Mouse (Mus musculus): Measurements from ENCODE around the gene Gm11214. TPM values are rescaled to one million over a fixed set of nuclear protein-coding genes. Genes with fewer than 3 reads are reported as not detected.
A peak's percentile ranks its signal among the peaks of the same experiment; 100 is the strongest.

Gm11214 gene
- total and polyA plus RNA-seq, 2 experiments from 2014 or later: not detected

DNA sequence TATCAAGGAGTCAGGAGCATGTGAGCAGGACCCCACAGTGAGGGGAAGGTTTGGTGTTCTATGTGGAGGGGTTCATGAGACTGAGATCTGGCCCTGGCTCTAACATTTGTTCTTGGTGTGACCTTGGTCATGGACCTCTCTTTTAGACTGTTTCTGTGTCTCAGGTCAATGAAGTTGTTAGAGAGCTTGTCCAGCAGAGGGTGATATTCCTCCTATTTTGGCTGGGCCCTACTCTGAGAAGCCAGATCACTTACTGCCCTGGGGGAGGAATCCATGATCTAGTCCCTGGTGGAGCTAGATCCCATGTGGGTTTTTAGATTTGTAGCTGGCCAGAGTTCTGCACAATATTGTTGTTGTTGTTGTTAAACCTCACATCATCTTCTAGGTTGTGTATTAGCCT, 23.0 kb upstream of the Gm11214 start:
- H3K4me1 ChIP-seq (ENCODE audit: control insufficient read depth, insufficient read depth): no peaks in the 10 kb centered on the region
- no peak overlapping the region for H3K4me2 ChIP-seq (ENCODE audit: low read depth, low read length)
- H3K36me3 ChIP-seq (replicated peaks; ENCODE audit: control insufficient read depth, insufficient read depth, low read length): no peaks in the 10 kb centered on the region
- TF ChIP-seq CTCF (IDR thresholded peaks at IDR 0.05; ENCODE audit: low read depth) (peak; percentile 66), EP300 (IDR thresholded peaks at IDR 0.05; ENCODE audit: low read depth) (no peak)
- no peak overlapping the region for H3K4me3 ChIP-seq (ENCODE audit: low read depth, low read length)
- no peaks in the 10 kb centered on the region for H3K27me3 ChIP-seq (ENCODE audit: control insufficient read depth, insufficient read depth, low read length)
- peak; percentile 36 for DNase-seq (ENCODE audit: low spot score)
- ATAC-seq (ENCODE audit: insufficient read depth, low read depth): no peak
- H3K9me3 ChIP-seq (replicated peaks; ENCODE audit: control insufficient read depth, low read length): no peaks in the 10 kb centered on the region
- no peak overlapping the region for H3K9ac ChIP-seq (replicated peaks; ENCODE audit: low read depth, low read length)
- H3K27ac ChIP-seq (ENCODE audit: low read depth): no peak overlapping the region

DNA sequence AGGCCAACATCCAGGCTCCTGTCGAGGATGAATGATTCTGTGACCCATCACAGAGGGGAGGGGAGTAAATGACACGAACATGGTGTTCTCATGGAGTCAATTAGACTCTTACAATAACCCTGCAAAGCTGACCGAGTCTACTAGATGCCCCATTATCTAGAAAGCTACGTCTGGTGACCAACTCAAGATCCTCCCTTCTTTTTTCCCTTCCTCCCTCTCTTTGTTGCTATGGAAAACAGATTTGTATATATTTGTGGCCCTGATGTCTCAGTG, 22.0 kb upstream of the Gm11214 start:
- 50% methylated on average over 4 of the region's 4 CpGs for WGBS
- Histone ChIP-seq H3K27me3 (ENCODE audit: control insufficient read depth, insufficient read depth, low read length) (no peaks in the 10 kb centered on the region), H3K9ac (replicated peaks; ENCODE audit: low read depth, low read length) (no peak overlapping the region), H3K36me3 (replicated peaks; ENCODE audit: control insufficient read depth, insufficient read depth, low read length) (no peaks in the 10 kb centered on the region), H3K4me2 (ENCODE audit: low read depth, low read length) (no peak overlapping the region), H3K4me3 (ENCODE audit: low read depth, low read length) (no peak overlapping the region), H3K27ac (ENCODE audit: low read depth) (no peak overlapping the region), H3K9me3 (replicated peaks; ENCODE audit: control insufficient read depth, low read length) (no peaks in the 10 kb centered on the region), H3K4me1 (ENCODE audit: control insufficient read depth, insufficient read depth) (no peaks in the 10 kb centered on the region)
- ATAC-seq (ENCODE audit: insufficient read depth, low read depth) (no peak), DNase-seq (ENCODE audit: low spot score) (no peak)
- TF ChIP-seq EP300 (IDR thresholded peaks at IDR 0.05; ENCODE audit: low read depth) (no peak), CTCF (IDR thresholded peaks at IDR 0.05; ENCODE audit: low read depth) (no peak)

DNA sequence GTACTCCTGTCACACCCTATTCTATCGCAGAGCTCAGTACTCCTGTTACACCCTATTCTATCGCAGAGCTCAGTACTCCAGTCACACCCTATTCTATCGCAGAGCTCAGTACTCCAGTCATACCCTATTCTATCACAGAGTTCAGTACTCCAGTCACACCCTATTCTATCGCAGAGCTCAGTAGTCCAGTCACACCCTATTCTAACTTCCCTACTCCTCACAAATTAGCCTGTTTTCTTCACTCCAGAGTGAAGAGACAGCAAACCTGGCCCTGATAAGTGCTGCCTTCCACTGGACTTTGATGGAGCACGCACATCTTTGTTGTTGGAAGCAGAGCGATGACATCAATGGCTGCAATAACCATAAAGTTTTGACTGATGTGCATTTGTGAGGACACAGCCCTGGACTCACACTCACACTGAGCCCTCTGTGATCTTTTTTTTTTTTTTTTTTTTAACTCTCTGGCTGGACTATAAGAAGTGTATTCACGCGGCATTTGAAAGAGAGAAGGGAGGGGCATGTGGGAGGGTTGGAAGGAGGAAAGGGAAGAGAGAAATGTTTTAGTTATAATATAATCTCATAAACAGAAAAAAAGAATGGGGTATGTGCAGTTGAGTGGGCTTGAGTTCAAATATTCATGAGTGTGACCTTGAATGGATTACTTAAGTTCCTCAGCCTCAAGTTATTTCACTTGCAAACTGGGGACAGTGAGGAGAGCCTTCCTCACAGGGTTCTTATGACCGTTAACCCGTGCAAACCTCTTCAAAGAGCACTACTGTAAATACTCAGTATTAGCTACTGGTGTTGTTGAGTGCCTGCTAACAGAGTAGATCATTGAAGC, 21.5 kb upstream of the Gm11214 start:
- Histone ChIP-seq H3K9me3 (replicated peaks; ENCODE audit: control insufficient read depth, low read length) (no peaks in the 10 kb centered on the region), H3K36me3 (replicated peaks; ENCODE audit: control insufficient read depth, insufficient read depth, low read length) (no peaks in the 10 kb centered on the region), H3K4me1 (ENCODE audit: control insufficient read depth, insufficient read depth) (no peaks in the 10 kb centered on the region), H3K27ac (ENCODE audit: low read depth) (no peak overlapping the region), H3K9ac (replicated peaks; ENCODE audit: low read depth, low read length) (no peak overlapping the region), H3K4me2 (ENCODE audit: low read depth, low read length) (no peak overlapping the region), H3K27me3 (ENCODE audit: control insufficient read depth, insufficient read depth, low read length) (no peaks in the 10 kb centered on the region), H3K4me3 (ENCODE audit: low read depth, low read length) (no peak overlapping the region)
- DNase-seq (ENCODE audit: low spot score) (no peak), ATAC-seq (ENCODE audit: insufficient read depth, low read depth) (no peak)
- no peak for TF ChIP-seq CTCF (IDR thresholded peaks at IDR 0.05; ENCODE audit: low read depth)
- no peak for TF ChIP-seq EP300 (IDR thresholded peaks at IDR 0.05; ENCODE audit: low read depth)
- 73% methylated on average over 10 of the region's 10 CpGs for WGBS

DNA sequence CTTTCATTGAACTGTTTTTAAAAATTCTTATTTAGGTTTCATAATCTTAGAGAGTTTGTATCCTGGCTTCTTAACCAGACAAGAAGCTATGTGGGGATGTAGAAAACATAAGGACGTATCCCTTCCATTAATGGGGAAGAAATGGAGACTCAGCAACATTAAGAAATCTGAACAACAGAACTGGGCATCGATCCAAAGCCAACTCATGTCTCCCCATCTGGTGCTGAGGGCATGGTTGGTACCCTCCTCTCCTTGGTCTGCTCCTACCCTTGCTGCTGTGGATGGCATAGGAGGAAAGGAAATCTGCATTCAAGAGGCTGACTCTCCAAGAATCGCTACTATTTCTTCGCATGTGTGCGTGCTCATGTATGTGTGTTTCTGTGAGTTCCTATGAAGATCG, 20.5 kb upstream of the Gm11214 start:
- H3K4me3 ChIP-seq (ENCODE audit: low read depth, low read length): no peak overlapping the region
- no peaks in the 10 kb centered on the region for H3K27me3 ChIP-seq (ENCODE audit: control insufficient read depth, insufficient read depth, low read length)
- WGBS: 82% methylated on average over 6 of the region's 6 CpGs
- ATAC-seq (ENCODE audit: insufficient read depth, low read depth) (no peak), DNase-seq (ENCODE audit: low spot score) (no peak)
- H3K9me3 ChIP-seq (replicated peaks; ENCODE audit: control insufficient read depth, low read length): no peaks in the 10 kb centered on the region
- no peaks in the 10 kb centered on the region for H3K4me1 ChIP-seq (ENCODE audit: control insufficient read depth, insufficient read depth)
- TF ChIP-seq CTCF (IDR thresholded peaks at IDR 0.05; ENCODE audit: low read depth) (no peak), EP300 (IDR thresholded peaks at IDR 0.05; ENCODE audit: low read depth) (no peak)
- H3K36me3 ChIP-seq (replicated peaks; ENCODE audit: control insufficient read depth, insufficient read depth, low read length): no peaks in the 10 kb centered on the region
- H3K4me2 ChIP-seq (ENCODE audit: low read depth, low read length): no peak overlapping the region
- no peak overlapping the region for H3K9ac ChIP-seq (replicated peaks; ENCODE audit: low read depth, low read length)
- no peak overlapping the region for H3K27ac ChIP-seq (ENCODE audit: low read depth)

DNA sequence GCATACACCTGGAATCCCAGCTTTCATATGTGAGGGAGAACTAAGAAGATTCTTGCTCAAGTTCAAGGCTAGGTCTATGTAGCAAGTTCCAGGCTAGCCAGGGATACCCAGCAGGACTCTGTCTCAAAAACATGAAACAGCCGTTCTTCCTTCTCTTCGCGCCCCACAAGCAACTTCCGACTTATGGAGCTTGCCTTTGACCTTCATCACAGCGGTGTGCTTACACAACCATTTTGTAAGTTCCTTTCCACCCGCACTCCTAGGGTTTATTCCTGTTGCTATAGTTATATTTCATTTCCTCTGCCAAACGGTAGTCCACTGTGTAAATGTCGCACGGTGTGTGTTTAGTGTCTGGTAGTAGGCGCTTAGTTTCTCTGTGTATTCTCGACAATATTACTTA, 19.9 kb upstream of the Gm11214 start:
- ATAC-seq (ENCODE audit: insufficient read depth, low read depth): no peak
- Histone ChIP-seq H3K27me3 (ENCODE audit: control insufficient read depth, insufficient read depth, low read length) (no peaks in the 10 kb centered on the region), H3K4me3 (ENCODE audit: low read depth, low read length) (no peak overlapping the region), H3K9me3 (replicated peaks; ENCODE audit: control insufficient read depth, low read length) (no peaks in the 10 kb centered on the region), H3K36me3 (replicated peaks; ENCODE audit: control insufficient read depth, insufficient read depth, low read length) (no peaks in the 10 kb centered on the region), H3K4me1 (ENCODE audit: control insufficient read depth, insufficient read depth) (no peaks in the 10 kb centered on the region), H3K4me2 (ENCODE audit: low read depth, low read length) (no peak overlapping the region), H3K27ac (ENCODE audit: low read depth) (no peak overlapping the region), H3K9ac (replicated peaks; ENCODE audit: low read depth, low read length) (no peak overlapping the region)
- WGBS: 78% methylated on average over 11 of the region's 11 CpGs
- no peak for DNase-seq (ENCODE audit: low spot score)
- TF ChIP-seq CTCF (IDR thresholded peaks at IDR 0.05; ENCODE audit: low read depth) (no peak), EP300 (IDR thresholded peaks at IDR 0.05; ENCODE audit: low read depth) (no peak)

DNA sequence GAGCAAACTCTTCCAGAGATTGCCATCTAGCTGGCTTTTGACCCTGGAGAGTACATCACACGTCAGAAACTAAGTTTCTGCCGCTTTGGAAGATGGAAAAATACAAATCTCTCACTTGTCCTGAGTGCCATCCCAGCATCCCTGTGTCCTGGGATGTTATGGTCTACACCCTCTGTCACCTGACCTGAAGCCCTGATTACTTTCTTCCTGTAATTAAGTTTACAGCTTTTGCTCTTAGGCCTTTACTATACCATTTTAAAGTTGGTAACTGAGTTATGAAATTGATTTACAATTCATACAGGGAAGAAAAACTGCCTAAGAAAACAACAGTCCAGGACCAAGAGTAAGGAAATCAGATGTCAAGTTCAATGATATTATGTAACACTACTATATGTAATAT, 19.3 kb upstream of the Gm11214 start:
- Histone ChIP-seq H3K4me3 (ENCODE audit: low read depth, low read length) (no peak overlapping the region), H3K36me3 (replicated peaks; ENCODE audit: control insufficient read depth, insufficient read depth, low read length) (no peaks in the 10 kb centered on the region), H3K27ac (ENCODE audit: low read depth) (no peak overlapping the region), H3K9ac (replicated peaks; ENCODE audit: low read depth, low read length) (no peak overlapping the region), H3K9me3 (replicated peaks; ENCODE audit: control insufficient read depth, low read length) (no peaks in the 10 kb centered on the region), H3K4me1 (ENCODE audit: control insufficient read depth, insufficient read depth) (no peaks in the 10 kb centered on the region), H3K4me2 (ENCODE audit: low read depth, low read length) (no peak overlapping the region), H3K27me3 (ENCODE audit: control insufficient read depth, insufficient read depth, low read length) (no peaks in the 10 kb centered on the region)
- no peak for ATAC-seq (ENCODE audit: insufficient read depth, low read depth)
- DNase-seq (ENCODE audit: low spot score): no peak
- 81% methylated on average over 2 of the region's 2 CpGs for WGBS
- TF ChIP-seq EP300 (IDR thresholded peaks at IDR 0.05; ENCODE audit: low read depth): no peak
- no peak for TF ChIP-seq CTCF (IDR thresholded peaks at IDR 0.05; ENCODE audit: low read depth)
